Mouse (Mus musculus): Measurements from ENCODE around the gene Cldn14.
"Not testable (repeated sequence)": the region's sequence is repeated elsewhere in the genome, so short reads cannot be mapped to it uniquely, and the experiment has no call there.

Cldn14 gene

GRCm38 (mm10) chr16:94008737-94009136 lies at the start of gene Cldn14:
Cldn14 (minus strand) TSS chr16:94008837.
- no peak for DNase-seq (ENCODE audit: low spot score)

DNA sequence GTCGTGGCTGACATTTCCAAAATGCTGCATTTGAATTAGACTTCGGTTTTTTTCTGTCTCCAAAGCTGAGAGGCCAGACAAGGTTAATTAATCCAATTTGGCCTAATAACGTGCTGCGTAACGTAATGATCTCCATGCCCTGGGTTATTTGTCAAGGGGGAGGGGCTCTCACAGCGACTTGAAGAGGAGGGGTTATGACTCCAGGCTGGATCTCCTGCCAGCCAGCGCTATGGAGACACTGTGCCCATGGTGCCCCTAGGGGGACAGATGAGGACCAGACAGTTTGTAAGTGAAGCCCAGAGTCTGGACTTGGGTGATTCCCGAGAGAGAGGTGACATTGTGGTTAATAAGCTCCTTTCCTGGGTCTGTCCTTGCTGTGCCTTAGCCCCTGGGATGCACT lies 46.9 kb upstream of the Cldn14 start:
- DNase-seq (ENCODE audit: low spot score): no peak

DNA sequence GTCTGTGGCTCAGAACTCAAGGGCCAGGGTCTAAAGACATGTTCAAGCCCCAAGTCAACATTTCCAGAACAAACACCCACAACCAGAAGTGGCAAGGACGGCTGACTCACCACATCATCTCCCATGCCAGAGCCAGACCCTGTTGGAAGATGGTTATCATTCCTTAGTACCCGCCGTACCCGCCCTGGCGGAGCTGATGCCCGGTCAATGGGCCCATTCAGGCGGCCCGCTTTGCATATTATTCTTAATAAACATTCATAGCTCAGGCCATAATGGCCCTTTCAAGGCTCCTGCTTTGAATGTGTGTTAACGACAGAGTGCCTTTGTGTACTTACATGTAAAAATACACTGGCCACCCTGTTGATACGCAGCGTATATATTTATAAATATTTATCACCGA lies 46.5 kb upstream of the Cldn14 start:
- no peak for DNase-seq (ENCODE audit: low spot score)

GRCm38 (mm10) chr16:94050368-94050767 lies 41.7 kb upstream of the Cldn14 start:
- no peak for DNase-seq (ENCODE audit: low spot score)

DNA sequence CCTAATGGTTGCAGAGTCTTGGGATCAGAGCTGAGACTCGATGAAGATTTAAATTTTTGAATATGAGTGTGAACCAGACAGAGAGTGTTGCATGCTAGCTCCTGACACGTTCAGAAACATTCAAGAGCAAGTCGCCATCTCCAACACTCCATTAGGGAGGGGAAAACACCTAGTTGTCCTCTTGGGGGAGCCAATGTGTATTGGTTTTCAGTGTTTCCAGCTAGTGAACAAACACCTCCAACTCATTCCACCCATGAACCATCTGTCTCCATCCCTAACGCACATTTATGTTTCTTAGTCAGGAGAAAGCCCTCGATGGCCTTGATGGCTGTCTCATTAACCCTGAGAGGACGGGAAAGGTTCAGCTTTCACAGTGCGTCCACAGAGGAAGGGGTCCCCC lies 36.4 kb upstream of the Cldn14 start:
- DNase-seq (ENCODE audit: low spot score): peak; percentile 40

DNA sequence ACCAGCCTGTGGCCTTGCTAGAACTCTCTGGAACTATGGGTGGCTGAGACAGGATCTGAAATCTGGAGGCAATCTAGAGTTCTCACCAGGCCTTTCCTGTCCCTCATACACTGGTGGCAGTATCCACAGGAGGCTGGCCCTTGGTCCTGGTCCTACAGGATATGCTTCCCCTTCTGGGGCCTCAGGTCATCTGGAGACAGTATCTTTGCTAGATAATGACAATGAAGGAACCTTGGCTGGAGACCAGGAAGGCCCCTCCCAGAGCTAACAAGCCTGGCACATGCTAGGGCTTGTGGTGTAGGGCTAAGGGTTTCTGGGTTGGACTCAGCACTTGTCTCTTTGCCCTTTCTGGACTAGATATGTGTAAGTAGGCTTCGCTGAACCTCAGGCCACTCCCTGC lies 35.2 kb upstream of the Cldn14 start:
- DNase-seq (ENCODE audit: low spot score): no peak

DNA sequence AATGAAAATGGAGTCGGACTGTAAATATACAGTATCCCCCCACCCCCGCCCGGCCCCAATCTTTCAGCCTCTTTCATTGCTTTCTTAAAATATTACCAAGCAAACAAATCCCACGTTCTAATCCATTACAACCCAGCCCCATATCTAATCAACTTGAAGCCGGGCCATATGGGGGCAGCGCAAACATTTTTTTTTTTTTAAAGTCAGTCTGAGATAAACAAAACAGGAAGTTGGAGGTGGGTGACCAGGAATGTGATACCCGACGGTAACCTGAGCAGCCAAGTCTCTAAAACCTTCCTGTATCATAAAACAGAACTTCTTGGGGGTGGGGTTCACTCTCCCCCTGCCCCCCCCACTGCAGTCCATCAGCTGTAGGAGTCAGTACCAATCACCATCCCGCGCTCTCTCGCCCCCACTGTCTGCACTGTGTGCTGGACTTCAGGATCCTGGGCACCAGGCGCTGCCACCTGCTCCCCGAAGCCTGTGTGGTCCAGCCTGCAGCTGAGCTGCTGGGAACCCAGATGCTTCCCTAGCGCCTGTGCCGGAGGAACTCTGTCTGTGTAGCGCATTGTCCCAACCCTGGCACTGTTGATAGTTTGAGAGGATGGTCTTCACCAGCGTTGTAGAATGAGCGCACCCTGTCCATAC lies 32.6 kb upstream of the Cldn14 start:
- DNase-seq (ENCODE audit: low spot score): peak; percentile 27

DNA sequence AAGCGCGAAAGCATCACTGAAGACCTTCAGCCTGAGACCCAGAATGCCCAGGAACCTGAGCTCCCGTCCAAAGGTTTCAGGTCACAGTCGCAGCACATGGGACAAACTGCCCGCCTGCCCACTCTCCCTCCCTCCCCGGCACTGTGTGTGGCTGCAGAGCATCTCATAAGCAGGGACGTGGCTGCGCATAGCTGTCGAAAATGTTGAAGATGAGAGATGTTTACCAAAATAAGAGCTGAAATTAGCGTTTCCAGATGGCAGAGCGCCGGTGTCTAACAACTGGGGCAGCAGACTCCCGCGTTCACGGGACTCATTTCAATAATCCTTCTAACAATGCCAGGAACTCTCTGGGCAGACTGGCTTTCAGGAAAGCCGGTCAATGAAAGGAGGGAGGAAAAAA lies 31.8 kb upstream of the Cldn14 start:
- DNase-seq (ENCODE audit: low spot score): peak; percentile 13

- no peak for DNase-seq (ENCODE audit: low spot score)
These were observed 30.3 kb upstream of the Cldn14 start for GRCm38 (mm10) chr16:94038986-94039341.

GRCm38 (mm10) chr16:94038272-94038985 lies 29.8 kb upstream of the Cldn14 start:
- DNase-seq (ENCODE audit: low spot score): peak; percentile 84

- no peak for DNase-seq (ENCODE audit: low spot score)
These were observed 28.6 kb upstream of the Cldn14 start for GRCm38 (mm10) chr16:94037280-94037679.

DNA sequence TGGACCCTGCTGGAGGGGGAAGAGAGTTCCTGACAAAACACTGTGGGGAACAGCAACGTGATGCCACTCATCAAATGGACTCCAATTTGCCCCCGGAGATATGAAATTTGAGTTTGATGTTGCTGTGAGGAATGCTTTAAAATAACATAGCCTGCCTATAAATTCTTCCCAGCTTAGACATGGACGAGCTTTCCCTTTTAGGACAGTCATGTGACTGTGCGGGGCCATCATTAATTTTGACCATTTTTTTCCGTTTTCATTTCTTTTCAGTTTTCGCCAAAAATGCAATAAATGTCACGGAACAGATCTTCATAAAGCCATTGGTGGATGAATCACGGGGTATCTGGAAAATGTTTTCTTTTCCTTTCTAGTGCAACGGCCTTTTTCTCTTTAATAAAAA lies 25.5 kb upstream of the Cldn14 start:
- DNase-seq (ENCODE audit: low spot score): no peak

DNA sequence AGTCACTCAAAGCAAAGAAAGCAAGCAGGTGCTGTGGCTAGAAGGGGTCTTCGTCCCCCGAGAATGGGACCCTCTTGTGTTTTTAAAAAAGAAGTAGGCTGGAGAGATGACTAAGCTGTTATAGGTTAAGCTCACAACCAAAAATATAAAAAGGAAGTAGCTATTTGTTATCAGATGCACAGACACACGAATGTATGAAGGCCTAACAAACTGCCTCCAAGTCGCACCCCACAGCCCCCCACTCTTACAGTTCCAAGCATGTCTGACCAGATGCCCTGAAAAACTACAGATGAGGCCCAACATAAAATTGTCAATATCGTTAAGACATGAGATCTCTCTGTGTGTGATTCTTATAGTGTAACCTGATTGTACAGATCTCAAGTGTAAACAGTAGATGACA lies 23.6 kb upstream of the Cldn14 start:
- no peak for DNase-seq (ENCODE audit: low spot score)

- DNase-seq (ENCODE audit: low spot score): no peak
These were observed 15.0 kb upstream of the Cldn14 start for GRCm38 (mm10) chr16:94023352-94024280.

DNA sequence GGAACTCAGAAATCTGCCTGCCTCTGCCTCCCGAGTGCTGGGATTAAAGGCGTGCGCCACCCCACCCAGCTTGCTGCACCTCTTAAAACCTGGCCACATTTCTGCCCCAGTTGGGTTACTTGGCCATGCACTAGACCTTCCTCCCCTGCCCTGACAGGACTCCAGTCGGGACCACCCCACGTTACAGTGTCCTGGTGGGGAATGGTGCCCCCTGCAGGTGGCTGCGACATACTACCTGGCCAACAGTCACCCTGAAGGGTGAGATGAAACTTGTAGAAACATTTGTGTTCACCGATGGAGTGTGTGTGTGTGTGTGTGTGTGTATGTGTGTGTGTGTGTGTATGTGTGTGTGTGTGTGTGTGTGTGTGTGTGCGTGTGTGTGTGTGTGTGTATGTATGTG lies 11.1 kb upstream of the Cldn14 start:
- DNase-seq (ENCODE audit: low spot score): not testable (repeated sequence)

DNA sequence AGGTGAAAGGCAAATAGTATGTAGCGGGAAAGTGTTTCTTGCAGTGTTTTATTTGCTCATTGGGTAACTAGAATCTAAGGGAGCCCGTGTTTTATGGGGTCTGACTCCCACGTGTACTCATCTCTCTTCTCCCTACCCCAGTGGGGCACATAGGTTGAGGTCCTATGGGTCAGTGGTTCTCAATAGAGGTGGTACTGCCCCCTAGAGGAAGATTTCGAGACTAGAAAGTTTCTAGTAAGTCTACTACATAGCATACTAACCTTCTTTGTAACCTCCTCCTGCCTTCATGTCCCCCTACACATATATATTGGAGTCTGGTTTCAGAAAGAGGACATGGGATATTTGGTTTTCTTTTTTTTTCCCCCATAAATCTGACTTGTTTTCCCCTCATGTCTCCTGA lies 9.3 kb upstream of the Cldn14 start:
- no peak for DNase-seq (ENCODE audit: low spot score)

DNA sequence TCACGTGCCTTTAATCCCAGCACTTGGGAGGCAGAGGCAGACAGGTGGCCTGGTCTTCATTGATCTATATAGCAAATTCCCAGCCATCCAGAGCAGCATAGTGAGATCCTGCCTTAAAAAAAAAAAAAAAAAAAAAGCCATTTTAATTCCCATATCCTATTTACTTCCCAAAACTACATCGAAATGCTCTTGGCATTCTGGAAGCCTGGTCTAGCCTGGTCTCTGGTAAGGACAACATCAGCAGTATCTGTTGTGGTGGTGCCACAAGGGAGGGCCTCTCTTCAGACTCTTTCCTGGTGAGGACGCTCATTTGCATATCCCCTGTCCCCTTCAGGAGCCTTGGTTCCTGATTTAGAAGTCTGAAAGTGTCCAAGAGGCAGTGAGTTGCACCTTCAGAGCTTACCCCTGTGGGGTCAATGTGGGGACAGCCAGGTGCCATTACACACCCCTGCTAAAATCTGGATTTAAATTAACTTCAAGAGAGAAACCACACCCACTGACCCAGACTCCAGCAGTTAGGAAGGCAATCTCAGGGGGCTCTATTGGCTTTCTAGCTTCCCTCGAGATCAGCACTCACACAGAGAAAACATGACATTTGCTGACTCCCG lies 6.0 kb upstream of the Cldn14 start:
- no peak for DNase-seq (ENCODE audit: low spot score)

GRCm38 (mm10) chr16:94013328-94014086 lies 4.9 kb upstream of the Cldn14 start:
- DNase-seq (ENCODE audit: low spot score): not testable (repeated sequence)

GRCm38 (mm10) chr16:94011224-94011623 lies 2.6 kb upstream of the Cldn14 start:
- DNase-seq (ENCODE audit: low spot score): peak; percentile 26

GRCm38 (mm10) chr16:94010633-94011032 lies 2.0 kb upstream of the Cldn14 start:
- no peak for DNase-seq (ENCODE audit: low spot score)

DNA sequence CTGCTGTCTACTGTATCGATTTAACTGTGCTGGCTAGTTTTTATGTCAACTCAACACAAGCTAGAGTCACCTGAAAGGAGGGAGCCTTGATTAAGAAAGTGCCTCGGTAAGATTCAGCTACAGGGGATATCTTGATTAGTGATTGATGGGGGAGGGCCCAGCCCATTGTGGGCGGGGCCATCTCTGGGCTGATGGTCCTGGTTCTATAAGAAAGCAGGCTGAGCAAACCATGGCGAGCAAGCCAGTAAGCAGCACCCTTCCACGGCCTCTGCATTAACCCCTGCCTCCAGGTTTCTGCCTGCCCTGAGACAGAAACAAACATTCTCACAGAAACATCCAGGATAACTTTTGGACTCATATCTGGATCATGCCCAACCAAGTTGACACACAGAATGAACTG lies 1.5 kb upstream of the Cldn14 start:
- DNase-seq (ENCODE audit: low spot score): no peak

DNA sequence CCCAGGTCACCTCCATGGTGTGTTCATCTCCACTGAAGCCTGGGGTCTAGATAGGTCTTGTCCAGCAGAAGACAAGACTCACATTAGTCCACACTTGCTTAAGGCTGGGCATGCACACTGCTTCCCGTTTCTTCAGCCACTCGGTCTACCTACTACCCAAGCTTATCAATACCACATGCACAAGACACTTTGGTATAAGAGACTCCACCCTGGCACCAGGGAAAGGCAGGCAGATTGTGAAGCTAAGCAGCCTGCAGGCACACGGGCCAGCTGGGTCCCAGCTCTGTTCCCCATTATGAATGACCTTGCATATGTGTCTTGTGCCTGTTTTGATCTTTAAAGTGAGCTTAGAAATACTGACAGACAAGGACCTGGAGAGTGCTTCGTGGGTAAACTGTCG lies 719 bp upstream of the Cldn14 start:
- DNase-seq (ENCODE audit: low spot score): no peak

Measured in embryo, embryonic 10.5 days (tissue).